Mouse (Mus musculus): Measurements from ENCODE around the gene Peg10. TPM values are rescaled to one million over a fixed set of nuclear protein-coding genes. Genes with fewer than 3 reads are reported as not detected.
"Not testable (repeated sequence)": the region's sequence is repeated elsewhere in the genome, so short reads cannot be mapped to it uniquely, and the experiment has no call there.

Gene Peg10
- total RNA-seq, 2 experiments from 2014 or later = 326 to 473 TPM

- peak in 1 of 2 experiments; percentile 63 for DNase-seq
Measured at GRCm38 (mm10) chr6:4748506-4748961, 1.4 kb downstream of the Peg10 start.

- peak; percentile 97 to 98 for DNase-seq
Measured at GRCm38 (mm10) chr6:4749091-4749490, 2.0 kb downstream of the Peg10 start.

- no peak for DNase-seq
Measured at GRCm38 (mm10) chr6:4751355-4751754, 4.2 kb downstream of the Peg10 start.

- no peak for DNase-seq
Measured at GRCm38 (mm10) chr6:4754286-4754685, 7.2 kb downstream of the Peg10 start.

GRCm38 (mm10) chr6:4754886-4755285 is 7.8 kb downstream of the Peg10 start:
- DNase-seq = peak in 1 of 2 experiments; percentile 12

GRCm38 (mm10) chr6:4761415-4762142 is 14.5 kb downstream of the Peg10 start:
- not testable (repeated sequence) for DNase-seq

- DNase-seq = no peak
Measured at GRCm38 (mm10) chr6:4762252-4762651, 15.1 kb downstream of the Peg10 start.

- no peak for DNase-seq
Measured at GRCm38 (mm10) chr6:4796281-4796680, 49.2 kb downstream of the Peg10 start.

- not testable (repeated sequence) for DNase-seq
Measured at GRCm38 (mm10) chr6:4797317-4797716, 50.2 kb downstream of the Peg10 start.

- DNase-seq = no peak
Measured at GRCm38 (mm10) chr6:4798382-4798781, 51.3 kb downstream of the Peg10 start.

- no peak for DNase-seq
Measured at GRCm38 (mm10) chr6:4799359-4799758, 52.3 kb downstream of the Peg10 start.

GRCm38 (mm10) chr6:4806981-4807380 is 59.9 kb downstream of the Peg10 start:
- no peak for DNase-seq

Other genes with a start within 250 kb of the Peg10 start
- gene Col1a2, start 242.5 kb upstream of the Peg10 start, total RNA-seq (2021) = 100 to 1,000 TPM; 123 to 220 TPM
- gene Casd1, start 146.5 kb upstream of the Peg10 start, total RNA-seq (2021) = 10 to 100 TPM; 31.2 to 47.8 TPM
- gene Sgce, start 99 bp upstream of the Peg10 start, total RNA-seq (2021) = 10 to 100 TPM; 65.9 to 67.1 TPM
- gene Ppp1r9a, start 155.6 kb downstream of the Peg10 start, total RNA-seq (2021) = 10 to 100 TPM; 42.2 to 45.8 TPM

Measured in adrenal gland, postnatal 36 days (tissue).